Mouse (Mus musculus): ENCODE results near the gene Itgb2l.
"Not testable (repeated sequence)": the region's sequence is repeated elsewhere in the genome, so short reads cannot be mapped to it uniquely, and the experiment has no call there.

Gene Itgb2l

GRCm38 (mm10) chr16:96443468-96443867 is at the start of gene Itgb2l:
Gene Itgb2l, minus strand, starts transcription at chr16:96443619.
- no peak for DNase-seq (ENCODE audit: low spot score)

GRCm38 (mm10) chr16:96491530-96491929 is 48.1 kb upstream of the Itgb2l start:
- no peak for DNase-seq (ENCODE audit: low spot score)

GRCm38 (mm10) chr16:96488038-96488437 is 44.6 kb upstream of the Itgb2l start:
- no peak for DNase-seq (ENCODE audit: low spot score)

GRCm38 (mm10) chr16:96487007-96487684 is 43.7 kb upstream of the Itgb2l start:
- no peak for DNase-seq (ENCODE audit: low spot score)

- DNase-seq (ENCODE audit: low spot score) = no peak
Measured at GRCm38 (mm10) chr16:96481791-96482190, 38.4 kb upstream of the Itgb2l start.

GRCm38 (mm10) chr16:96474185-96474584 is 30.8 kb upstream of the Itgb2l start:
- no peak for DNase-seq (ENCODE audit: low spot score)

GRCm38 (mm10) chr16:96472816-96473215 is 29.4 kb upstream of the Itgb2l start:
- DNase-seq (ENCODE audit: low spot score) = no peak

- no peak for DNase-seq (ENCODE audit: low spot score)
Measured at GRCm38 (mm10) chr16:96472361-96472760, 28.9 kb upstream of the Itgb2l start.

GRCm38 (mm10) chr16:96469640-96470039 is 26.2 kb upstream of the Itgb2l start:
- peak; percentile 2 for DNase-seq (ENCODE audit: low spot score)

- peak; percentile 5 for DNase-seq (ENCODE audit: low spot score)
Measured at GRCm38 (mm10) chr16:96468698-96469097, 25.3 kb upstream of the Itgb2l start.

GRCm38 (mm10) chr16:96468011-96468410 is 24.6 kb upstream of the Itgb2l start:
- DNase-seq (ENCODE audit: low spot score) = no peak

- peak; percentile 68 for DNase-seq (ENCODE audit: low spot score)
Measured at GRCm38 (mm10) chr16:96467445-96467844, 24.0 kb upstream of the Itgb2l start, which contains the start of gene Pcp4. Gene Pcp4, plus strand, starts transcription at chr16:96467606.

- DNase-seq (ENCODE audit: low spot score) = no peak
Measured at GRCm38 (mm10) chr16:96460788-96461187, 17.4 kb upstream of the Itgb2l start.

GRCm38 (mm10) chr16:96459356-96459755 is 15.9 kb upstream of the Itgb2l start:
- no peak for DNase-seq (ENCODE audit: low spot score)

- no peak for DNase-seq (ENCODE audit: low spot score)
Measured at GRCm38 (mm10) chr16:96457612-96458011, 14.2 kb upstream of the Itgb2l start.

- no peak for DNase-seq (ENCODE audit: low spot score)
Measured at GRCm38 (mm10) chr16:96454086-96454485, 10.7 kb upstream of the Itgb2l start.

GRCm38 (mm10) chr16:96450871-96451270 is 7.5 kb upstream of the Itgb2l start:
- DNase-seq (ENCODE audit: low spot score) = not testable (repeated sequence)

- no peak for DNase-seq (ENCODE audit: low spot score)
Measured at GRCm38 (mm10) chr16:96441826-96442225, 1.6 kb downstream of the Itgb2l start.

- DNase-seq (ENCODE audit: low spot score) = no peak
Measured at GRCm38 (mm10) chr16:96440871-96441270, 2.5 kb downstream of the Itgb2l start.

- DNase-seq (ENCODE audit: low spot score) = no peak
Measured at GRCm38 (mm10) chr16:96439682-96440081, 3.7 kb downstream of the Itgb2l start.

GRCm38 (mm10) chr16:96438946-96439345 is 4.5 kb downstream of the Itgb2l start:
- no peak for DNase-seq (ENCODE audit: low spot score)

GRCm38 (mm10) chr16:96434024-96434785 is 9.2 kb downstream of the Itgb2l start:
- no peak for DNase-seq (ENCODE audit: low spot score)

GRCm38 (mm10) chr16:96433266-96433665 is 10.2 kb downstream of the Itgb2l start:
- DNase-seq (ENCODE audit: low spot score) = no peak
